ENCODE assay signal across 8 mouse cellular contexts in genomic region chr9:69455391-69455790, GRCm38 (mm10). TPM values are rescaled to one million over a fixed set of nuclear protein-coding genes. Genes with fewer than 3 reads are reported as not detected.
DNase-seq lines count a peak whose midpoint lies in the region; ATAC-seq and TF ChIP-seq lines count a peak whose summit lies in the region.

No protein-coding gene starts in this region.

- H3K4me1 ChIP-seq in lung, embryonic 14.5 days (ENCODE audit: insufficient read depth) = peaks cover 52% of the 10 kb centered on the region

- H3K4me3 ChIP-seq in lung, embryonic 14.5 days (ENCODE audit: low read depth, low read length) = peak overlapping the region; percentile 65; the same call in 1 of the 2 replicates

- intact Hi-C loops in heart, postnatal 36 days (cut with DNase I) = no loop called here

- peak; percentile 67 to 84 for DNase-seq in heart, adult 18-20 months
- no peak for DNase-seq in heart, postnatal 36 days
- peak; percentile 22 for DNase-seq in T-cell, adult 2 months (ENCODE audit: low spot score)
- DNase-seq in induced T-regulatory cell, adult 2 months (ENCODE audit: low read depth) = peak; percentile 78
- DNase-seq in lung, embryonic 14.5 days = peak; percentile 62
- DNase-seq in frontal cortex, adult 2 months (ENCODE audit: extremely low spot score in 1 of 2, low spot score in 1 of 2) = no peak
- DNase-seq in cerebellum, postnatal 4 days (ENCODE audit: low spot score in 2 of 2) = no peak
- no peak for DNase-seq in left cerebral cortex, adult 9 months (ENCODE audit: low spot score in 2 of 2)

- TF ChIP-seq CTCF in lung, embryonic 14.5 days (IDR thresholded peaks at IDR 0.05; ENCODE audit: low read depth) = no peak

- peak overlapping the region; percentile 78 for H3K27ac ChIP-seq in lung, embryonic 14.5 days (ENCODE audit: low read depth)

- no peaks in the 10 kb centered on the region for H3K27me3 ChIP-seq in lung, embryonic 14.5 days (ENCODE audit: insufficient read depth, low read length)

- H3K4me2 ChIP-seq in lung, embryonic 14.5 days = peak overlapping the region; percentile 71

- peak overlapping the region; percentile 20 for H3K9ac ChIP-seq in lung, embryonic 14.5 days

- WGBS in lung, embryonic 14.5 days = 37% methylated on average over 4 of the region's 4 CpGs

- H3K9me3 ChIP-seq in lung, embryonic 14.5 days (ENCODE audit: low read depth, low read length) = no peaks in the 10 kb centered on the region

- H3K36me3 ChIP-seq in lung, embryonic 14.5 days (ENCODE audit: insufficient read depth) = no peaks in the 10 kb centered on the region; the same call in 1 of the 2 replicates

- ATAC-seq in lung, embryonic 14.5 days (ENCODE audit: insufficient read depth) = no peak

RNA-seq across cellular contexts. Expression of gene Anxa2, which starts 2.0 kb away (rescaled TPM):
- total RNA-seq in heart, adult 18-20 months (2021) = 10 to 100 TPM; 74.1 to 74.4 TPM
- 10 to 100 TPM; 74.2 to 98.2 TPM for total RNA-seq in heart, postnatal 36 days (2021)
- polyA plus RNA-seq in lung, embryonic 14.5 days (2014; fragmentation: Nextera tagmentation; extraction: Ambion mirVana) = 474 and 484 TPM in 2 replicates
- polyA plus RNA-seq in frontal cortex, adult 2 months (2012; rRNA removed) = 21.2 and 22.7 TPM in 2 replicates

RNA-seq across cellular contexts. Expression of gene Ice2, which starts 57.7 kb away (rescaled TPM):
- total RNA-seq in heart, adult 18-20 months (2021) = 1 to 10 TPM; 6.4 to 8.9 TPM
- total RNA-seq in heart, postnatal 36 days (2021) = 1 to 10 TPM; 5.9 to 6.5 TPM
- 24.0 and 25.0 TPM in 2 replicates for polyA plus RNA-seq in lung, embryonic 14.5 days (2014; fragmentation: Nextera tagmentation; extraction: Ambion mirVana)
- polyA plus RNA-seq in frontal cortex, adult 2 months (2012; rRNA removed) = 7.2 and 8.4 TPM in 2 replicates

Comparison
In these comparisons a context has a peak if more than half of its experiments do, and no peak if none do; other contexts are left out.
1. DNase-seq: peak in heart, adult 18-20 months (2 of 2), T-cell, adult 2 months (single experiment), induced T-regulatory cell, adult 2 months (single experiment) and lung, embryonic 14.5 days (single experiment); none in heart, postnatal 36 days (0 of 2), frontal cortex, adult 2 months (0 of 2), cerebellum, postnatal 4 days (0 of 2) and left cerebral cortex, adult 9 months (0 of 2).